In genomic region chr2:163587506-163587905, GRCm38 (mm10) we compare ENCODE assay signal across 2 mouse cellular contexts.
TF ChIP-seq lines count a peak whose summit lies in the region.

No protein-coding gene starts in this region.

TF ChIP-seq in CH12.LX, 34 proteins besides CTCF, POLR2A, EP300 and RAD21 (continued from another document):
- TF ChIP-seq CHD2 (IDR thresholded peaks at IDR 0.05; ENCODE audit: low read length) = no peak; the same call in 1 of the 2 replicates
- no peak for TF ChIP-seq PAX5 (IDR thresholded peaks at IDR 0.05; ENCODE audit: low read length)
- no peak for TF ChIP-seq SMC3 (IDR thresholded peaks at IDR 0.05; ENCODE audit: low read depth, low read length)
- TF ChIP-seq TBP (conservative IDR thresholded peaks at IDR 0.05; ENCODE audit: low read depth, low read length) = no peak
- TF ChIP-seq MXI1 (IDR thresholded peaks at IDR 0.05; ENCODE audit: low read depth, low read length) = no peak
- TF ChIP-seq ETS1 (conservative IDR thresholded peaks at IDR 0.05; ENCODE audit: low read depth, low read length) = peak; percentile 70
- TF ChIP-seq MAX (IDR thresholded peaks at IDR 0.05; ENCODE audit: low read length) = no peak
- TF ChIP-seq KAT2A (IDR thresholded peaks at IDR 0.05; ENCODE audit: insufficient replicate concordance, low read length) = no peak
- TF ChIP-seq USF1 (IDR thresholded peaks at IDR 0.05; ENCODE audit: low read depth, low read length) = no peak
- TF ChIP-seq USF2 (conservative IDR thresholded peaks at IDR 0.05; ENCODE audit: low read depth, low read length) = no peak
- no peak for TF ChIP-seq ZKSCAN1 (IDR thresholded peaks at IDR 0.05; ENCODE audit: borderline replicate concordance, low read depth, low read length)
- peak; percentile 52; the same call in 1 of the 2 replicates for TF ChIP-seq HCFC1 (IDR thresholded peaks at IDR 0.05; ENCODE audit: low read depth, low read length)
- no peak for TF ChIP-seq MAFK (IDR thresholded peaks at IDR 0.05; ENCODE audit: insufficient replicate concordance, low read length)
- TF ChIP-seq CHD1 (IDR thresholded peaks at IDR 0.05; ENCODE audit: low read depth, low read length) = no peak
- no peak for TF ChIP-seq ZC3H11A (IDR thresholded peaks at IDR 0.05; ENCODE audit: low read depth, low read length)
- no peak for TF ChIP-seq E2F4 (IDR thresholded peaks at IDR 0.05; ENCODE audit: insufficient replicate concordance, low read depth, low read length)
- peak; percentile 12; the same call in 1 of the 2 replicates for TF ChIP-seq NRF1 (IDR thresholded peaks at IDR 0.05; ENCODE audit: low read depth, low read length)
- TF ChIP-seq UBTF (IDR thresholded peaks at IDR 0.05; ENCODE audit: low read depth, low read length) = no peak
- 0 out of 2 replicates have a peak, but pooled peaks have one; percentile 19 for TF ChIP-seq GABPA (IDR thresholded peaks at IDR 0.05; ENCODE audit: insufficient replicate concordance, low read depth, low read length)
- peak; percentile 92 for TF ChIP-seq TCF12 (IDR thresholded peaks at IDR 0.05; ENCODE audit: low read depth, low read length)
- TF ChIP-seq MAZ (IDR thresholded peaks at IDR 0.05; ENCODE audit: low read depth, low read length) = peak; percentile 46; the same call in 1 of the 2 replicates
- no peak for TF ChIP-seq RCOR1 (conservative IDR thresholded peaks at IDR 0.05; ENCODE audit: low read depth, low read length)
- TF ChIP-seq MYC (IDR thresholded peaks at IDR 0.05; ENCODE audit: low read depth, low read length) = no peak

TF ChIP-seq in myocyte, 11 proteins besides CTCF, POLR2A, EP300 and RAD21 (continued from another document):
- no peak for TF ChIP-seq MAX (IDR thresholded peaks at IDR 0.05; ENCODE audit: low read depth)
